Comparison of ENCODE assay signal across 23 mouse cellular contexts in the genomic region with DNA sequence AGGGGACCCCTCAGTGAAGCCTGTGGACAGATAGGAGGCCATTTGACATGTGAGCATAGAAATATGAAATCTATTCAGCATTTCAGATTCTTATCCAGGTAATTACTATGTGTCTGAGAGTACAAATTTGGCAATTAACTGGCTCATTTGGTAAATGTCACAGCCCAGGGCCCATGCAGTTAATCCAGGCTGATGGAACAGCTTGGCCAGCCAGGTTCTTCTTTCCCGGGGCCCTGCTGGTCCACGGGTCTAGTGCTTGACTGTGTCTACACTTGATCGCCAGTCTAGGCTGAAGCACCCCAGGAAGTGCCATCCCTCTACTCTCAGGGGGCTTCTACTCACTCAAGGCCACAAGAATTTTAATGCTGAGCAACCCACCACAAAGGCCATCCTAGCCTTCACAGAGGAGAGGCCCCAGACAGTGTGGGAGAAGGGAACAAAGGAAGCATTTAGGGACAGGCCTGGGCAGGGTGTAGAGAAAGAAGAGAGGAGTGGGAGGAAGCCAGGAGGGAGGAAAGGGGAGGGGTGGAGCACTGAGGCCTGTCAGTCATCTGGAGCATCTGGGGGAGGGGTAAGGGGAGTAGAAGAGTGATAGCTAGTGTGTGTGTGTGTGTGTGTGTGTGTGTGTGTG. TPM values are rescaled to one million over a fixed set of nuclear protein-coding genes. Genes with fewer than 3 reads are reported as not detected.
DNase-seq lines count a peak whose midpoint lies in the region; ATAC-seq and TF ChIP-seq lines count a peak whose summit lies in the region.
"Had no signal": no experiment of that assay in that cellular context is flagged by ENCODE, and none has a peak within 500 bp of the region (broad histone marks: within the 10 kb centered on the region; RNA-seq: fewer than 3 reads in every experiment).

No protein-coding gene starts in this region.

- TF ChIP-seq CTCF in lung, adult 2 months (IDR thresholded peaks at IDR 0.05; ENCODE audit: insufficient read depth, low read length), result no peak

- no peak overlapping the region for H3K4me3 ChIP-seq in forebrain, embryonic 10.5 days
- no peak overlapping the region for H3K4me3 ChIP-seq in forebrain, embryonic 15.5 days
- H3K4me3 ChIP-seq in midbrain, embryonic 10.5 days, result no peak overlapping the region
- H3K4me3 ChIP-seq in midbrain, embryonic 14.5 days (replicated peaks; ENCODE audit: low read depth, low read length), result no peak overlapping the region
- H3K4me3 ChIP-seq in embryonic facial prominence, embryonic 11.5 days (ENCODE audit: low read depth, low read length), result no peak overlapping the region
- no peak overlapping the region for H3K4me3 ChIP-seq in limb, embryonic 13.5 days
- H3K4me3 ChIP-seq in lung, adult 2 months (replicated peaks; ENCODE audit: extremely low read depth, low read depth, low read length), result no peak overlapping the region
- H3K4me3 ChIP-seq: limb, embryonic 12.5 days; midbrain, embryonic 12.5 days; neural tube, embryonic 12.5 days had no signal

- H3K4me1 ChIP-seq in forebrain, embryonic 10.5 days, result peaks cover 26% of the 10 kb centered on the region
- H3K4me1 ChIP-seq in forebrain, embryonic 15.5 days, result no peaks in the 10 kb centered on the region
- peaks cover 24% of the 10 kb centered on the region for H3K4me1 ChIP-seq in midbrain, embryonic 10.5 days
- no peaks in the 10 kb centered on the region for H3K4me1 ChIP-seq in midbrain, embryonic 14.5 days (ENCODE audit: control insufficient read depth, insufficient read depth, low read length)
- no peaks in the 10 kb centered on the region; the same call in 1 of the 2 replicates for H3K4me1 ChIP-seq in embryonic facial prominence, embryonic 11.5 days (ENCODE audit: control insufficient read depth, insufficient read depth, low read length)
- H3K4me1 ChIP-seq in limb, embryonic 13.5 days, result 0 out of 2 replicates have a peak, but pooled peaks cover 10% of the 10 kb centered on the region
- H3K4me1 ChIP-seq in lung, adult 2 months (ENCODE audit: control insufficient read depth, insufficient read depth, low read length), result no peaks in the 10 kb centered on the region
- H3K4me1 ChIP-seq: limb, embryonic 12.5 days; midbrain, embryonic 12.5 days; neural tube, embryonic 12.5 days had no signal

- no peaks in the 10 kb centered on the region for H3K36me3 ChIP-seq in forebrain, embryonic 10.5 days (replicated peaks)
- H3K36me3 ChIP-seq in forebrain, embryonic 15.5 days, result no peaks in the 10 kb centered on the region
- no peaks in the 10 kb centered on the region for H3K36me3 ChIP-seq in midbrain, embryonic 10.5 days
- H3K36me3 ChIP-seq in midbrain, embryonic 14.5 days (ENCODE audit: control insufficient read depth, insufficient read depth, low read length), result no peaks in the 10 kb centered on the region
- no peaks in the 10 kb centered on the region for H3K36me3 ChIP-seq in embryonic facial prominence, embryonic 11.5 days (replicated peaks; ENCODE audit: control insufficient read depth, insufficient read depth, low read depth, low read length)
- no peaks in the 10 kb centered on the region for H3K36me3 ChIP-seq in limb, embryonic 13.5 days
- H3K36me3 ChIP-seq: limb, embryonic 12.5 days; midbrain, embryonic 12.5 days; neural tube, embryonic 12.5 days had no signal

- 56% methylated on average over 3 of the region's 3 CpGs for WGBS in forebrain, embryonic 10.5 days
- 40% methylated on average over 3 of the region's 3 CpGs for WGBS in forebrain, embryonic 15.5 days
- 69% methylated on average over 3 of the region's 3 CpGs for WGBS in midbrain, embryonic 10.5 days
- WGBS in midbrain, embryonic 14.5 days, result 62% methylated on average over 3 of the region's 3 CpGs
- 45% methylated on average over 3 of the region's 3 CpGs for WGBS in embryonic facial prominence, embryonic 11.5 days
- 71% methylated on average over 3 of the region's 3 CpGs for WGBS in limb, embryonic 13.5 days
- 60% methylated on average over 3 of the region's 3 CpGs for WGBS in lung, adult 2 months

- H3K4me2 ChIP-seq in forebrain, embryonic 15.5 days (replicated peaks), result no peak overlapping the region
- no peak overlapping the region for H3K4me2 ChIP-seq in midbrain, embryonic 14.5 days (ENCODE audit: low read length)
- no peak overlapping the region for H3K4me2 ChIP-seq in embryonic facial prominence, embryonic 11.5 days (ENCODE audit: low read depth, low read length)
- H3K4me2 ChIP-seq in limb, embryonic 13.5 days (replicated peaks), result no peak overlapping the region
- H3K4me2 ChIP-seq: limb, embryonic 12.5 days; midbrain, embryonic 12.5 days; neural tube, embryonic 12.5 days had no signal

- ATAC-seq in forebrain, embryonic 15.5 days (replicated peaks), result no peak
- no peak for ATAC-seq in midbrain, embryonic 14.5 days (ENCODE audit: low FRiP score, low TSS enrichment)
- peak; percentile 74 for ATAC-seq in embryonic facial prominence, embryonic 11.5 days (replicated peaks; ENCODE audit: insufficient number of reproducible peaks, low FRiP score, low TSS enrichment, low read depth)
- ATAC-seq in limb, embryonic 13.5 days (ENCODE audit: low FRiP score, low read depth), result no peak
- ATAC-seq: activated CD4-positive, CD25-positive, alpha-beta regulatory T cell, adult 4 months; Patski had no signal

- peaks cover 11% of the 10 kb centered on the region for H3K27me3 ChIP-seq in forebrain, embryonic 10.5 days (ENCODE audit: poor library complexity, severe bottlenecking)
- H3K27me3 ChIP-seq in forebrain, embryonic 15.5 days, result no peaks in the 10 kb centered on the region
- H3K27me3 ChIP-seq in midbrain, embryonic 10.5 days (ENCODE audit: low read depth, poor library complexity, severe bottlenecking), result peaks cover 26% of the 10 kb centered on the region
- no peaks in the 10 kb centered on the region for H3K27me3 ChIP-seq in midbrain, embryonic 14.5 days (ENCODE audit: control insufficient read depth, insufficient read depth, low read length)
- H3K27me3 ChIP-seq in embryonic facial prominence, embryonic 11.5 days (ENCODE audit: control insufficient read depth, insufficient read depth, low read length), result no peaks in the 10 kb centered on the region
- peaks cover 11% of the 10 kb centered on the region; the same call in 1 of the 2 replicates for H3K27me3 ChIP-seq in limb, embryonic 13.5 days
- H3K27me3 ChIP-seq: neural tube, embryonic 12.5 days had no signal

- no peak for TF ChIP-seq POLR2A in lung, adult 2 months (IDR thresholded peaks at IDR 0.05; ENCODE audit: borderline replicate concordance, extremely low read depth, low read depth, low read length)

- no peaks in the 10 kb centered on the region for H3K9me3 ChIP-seq in forebrain, embryonic 10.5 days
- no peaks in the 10 kb centered on the region for H3K9me3 ChIP-seq in forebrain, embryonic 15.5 days
- no peaks in the 10 kb centered on the region for H3K9me3 ChIP-seq in midbrain, embryonic 10.5 days (replicated peaks)
- H3K9me3 ChIP-seq in midbrain, embryonic 14.5 days (ENCODE audit: control insufficient read depth, low read length), result no peaks in the 10 kb centered on the region
- H3K9me3 ChIP-seq in embryonic facial prominence, embryonic 11.5 days (replicated peaks; ENCODE audit: control insufficient read depth, low read length), result no peaks in the 10 kb centered on the region
- H3K9me3 ChIP-seq in limb, embryonic 13.5 days, result no peaks in the 10 kb centered on the region
- H3K9me3 ChIP-seq: limb, embryonic 12.5 days; midbrain, embryonic 12.5 days; neural tube, embryonic 12.5 days had no signal

- DNase-seq in forebrain, embryonic 10.5 days (ENCODE audit: extremely low spot score, low spot score), result no peak
- DNase-seq in midbrain, embryonic 10.5 days (ENCODE audit: low spot score), result peak; percentile 26
- no peak for DNase-seq in midbrain, embryonic 14.5 days
- DNase-seq in embryonic facial prominence, embryonic 11.5 days (ENCODE audit: low spot score), result peak; percentile 50
- no peak for DNase-seq in left cerebral cortex, adult 8-10 months (ENCODE audit: low spot score in 2 of 2)
- DNase-seq in lung, adult 2 months, result no peak
- DNase-seq: adrenal gland, postnatal 25 days; cerebellum, adult 11-12 months; cerebellum, postnatal 25 days; heart, adult 11 months; heart, postnatal 4 days; kidney, adult 2 months; spleen, adult 18-20 months had no signal

- peak overlapping the region; percentile 66 for H3K27ac ChIP-seq in forebrain, embryonic 10.5 days
- H3K27ac ChIP-seq in forebrain, embryonic 15.5 days (replicated peaks), result no peak overlapping the region
- peak overlapping the region; percentile 56 for H3K27ac ChIP-seq in midbrain, embryonic 10.5 days (replicated peaks)
- H3K27ac ChIP-seq in midbrain, embryonic 14.5 days (replicated peaks; ENCODE audit: low read depth, low read length), result no peak overlapping the region
- H3K27ac ChIP-seq in embryonic facial prominence, embryonic 11.5 days (replicated peaks; ENCODE audit: low read depth, low read length), result no peak overlapping the region
- H3K27ac ChIP-seq in limb, embryonic 13.5 days, result peak overlapping the region; percentile 39; the same call in 1 of the 2 replicates
- H3K27ac ChIP-seq: limb, embryonic 12.5 days; liver, embryonic 14.5 days; macrophage; midbrain, embryonic 12.5 days; neural tube, embryonic 12.5 days had no signal

- no peak overlapping the region for H3K9ac ChIP-seq in forebrain, embryonic 15.5 days (replicated peaks)
- H3K9ac ChIP-seq in midbrain, embryonic 14.5 days (replicated peaks; ENCODE audit: low read length), result no peak overlapping the region
- no peak overlapping the region for H3K9ac ChIP-seq in embryonic facial prominence, embryonic 11.5 days (replicated peaks; ENCODE audit: low read length)
- H3K9ac ChIP-seq in limb, embryonic 13.5 days, result no peak overlapping the region
- H3K9ac ChIP-seq: limb, embryonic 12.5 days; liver, embryonic 14.5 days; midbrain, embryonic 12.5 days; neural tube, embryonic 12.5 days had no signal

RNA-seq across cellular contexts. Expression of a gene that starts 4.8 kb away (rescaled TPM):
- polyA plus RNA-seq in forebrain, embryonic 10.5 days (2016; fragmentation: Nextera tagmentation; extraction: Ambion mirVana), result 1.2 and 1.4 TPM in 2 replicates
- 0.06 TPM in 1 of 2 replicates, not detected in the other for polyA plus RNA-seq in forebrain, embryonic 15.5 days (2015; fragmentation: Nextera tagmentation; extraction: Ambion mirVana)
- 0.94 and 0.98 TPM in 2 replicates for polyA plus RNA-seq in midbrain, embryonic 10.5 days (2016; fragmentation: Nextera tagmentation; extraction: Ambion mirVana)
- not detected in 2 replicates for polyA plus RNA-seq in midbrain, embryonic 14.5 days (2014; fragmentation: Nextera tagmentation; extraction: Ambion mirVana)
- polyA plus RNA-seq in embryonic facial prominence, embryonic 11.5 days (2014; fragmentation: Nextera tagmentation; extraction: Ambion mirVana), result 4.9 and 6.1 TPM in 2 replicates
- polyA plus RNA-seq in limb, embryonic 13.5 days (2015; fragmentation: Nextera tagmentation; extraction: Ambion mirVana), result 22.8 and 26.1 TPM in 2 replicates
- under 1 TPM in 2 of 4 experiments, not detected in 2; 0.27 to 0.42 TPM for total RNA-seq in left cerebral cortex, adult 8-10 months (2022)
- polyA plus RNA-seq in lung, adult 2 months (2012; rRNA removed), result 6.1 and 25.1 TPM in 2 replicates
- total RNA-seq: gastrocnemius, adult 8-10 months had no signal
- polyA plus RNA-seq: activated CD4-positive, CD25-positive, alpha-beta regulatory T cell, adult 4 months; Patski had no signal

Comparison
In these comparisons a context has a peak if more than half of its experiments do, and no peak if none do; other contexts are left out.
1. DNase-seq: peak in midbrain, embryonic 10.5 days (single experiment) and embryonic facial prominence, embryonic 11.5 days (single experiment); none in forebrain, embryonic 10.5 days (single experiment), midbrain, embryonic 14.5 days (single experiment), left cerebral cortex, adult 8-10 months (0 of 2) and lung, adult 2 months (single experiment).
2. H3K27ac ChIP-seq: peak in forebrain, embryonic 10.5 days (single experiment), midbrain, embryonic 10.5 days (single experiment) and limb, embryonic 13.5 days (single experiment); none in forebrain, embryonic 15.5 days (single experiment), midbrain, embryonic 14.5 days (single experiment) and embryonic facial prominence, embryonic 11.5 days (single experiment).